Mouse (Mus musculus) heart, adult 2 months (tissue): Measurements from ENCODE around the gene Gm5485. TPM values are rescaled to one million over a fixed set of nuclear protein-coding genes. Genes with fewer than 3 reads are reported as not detected.

ENCODE experiments used
- DNase-seq, 2 experiments: peaks; one replicate each; pipeline ENCODE4 v3.0.0; 2021
- H3K27ac ChIP-seq: fragments of 200-600 bp; 2 replicates; pipeline ENCODE4 v1.8.1; 2022
- H3K27me3 ChIP-seq: fragments of 200-500 bp; 2 replicates; pipeline ENCODE4 v1.6.1; 2012; ENCODE audit warnings: mild to moderate bottlenecking, low read length, inconsistent platforms, mixed read lengths; ENCODE audit not compliant: control insufficient read depth, insufficient read depth
- H3K36me3 ChIP-seq: fragments of 200-500 bp; 2 replicates; pipeline ENCODE4 v1.6.1; 2012; ENCODE audit warnings: low read length, inconsistent platforms; ENCODE audit not compliant: control insufficient read depth, insufficient read depth
- H3K4me1 ChIP-seq: fragments of 200-500 bp; 2 replicates; pipeline ENCODE4 v1.6.1; 2011; ENCODE audit warnings: low read length; ENCODE audit not compliant: control insufficient read depth, insufficient read depth
- H3K4me3 ChIP-seq: fragments of 200-600 bp; 2 replicates; pipeline ENCODE4 v1.8.1; 2022
- H3K79me2 ChIP-seq: fragments of 200-500 bp; replicated peaks from 2 replicates; pipeline ENCODE4 v1.6.1; 2012; ENCODE audit warnings: mild to moderate bottlenecking, inconsistent platforms, low read length, moderate library complexity, mixed read lengths; ENCODE audit not compliant: control insufficient read depth, insufficient read depth
- H3K9ac ChIP-seq: fragments of 200-500 bp; 2 replicates; pipeline ENCODE4 v1.6.1; 2012; ENCODE audit warnings: low read depth, mild to moderate bottlenecking, control low read depth, inconsistent platforms, low read length, mixed read lengths
- CTCF ChIP-seq: fragments of 200-600 bp; IDR thresholded peaks from 2 replicates; pipeline ENCODE4 v1.8.1; 2022; ENCODE audit warnings: antibody characterized with exemption, mild to moderate bottlenecking, moderate library complexity
- EP300 ChIP-seq: fragments of 200-500 bp; IDR thresholded peaks from 2 replicates; pipeline ENCODE4 v1.6.1; 2011; ENCODE audit warnings: low read depth, low read length, control low read depth; ENCODE audit not compliant: insufficient read depth
- POLR2A ChIP-seq: fragments of 200-500 bp; IDR thresholded peaks from 2 replicates; pipeline ENCODE4 v1.6.1; 2011; ENCODE audit warnings: mild to moderate bottlenecking, low read depth, low read length, control low read depth; ENCODE audit not compliant: insufficient read depth
- WGBS: fragments of 180-500 bp; shearing (Covaris S2); methylation state at CpG from one replicate; pipeline ENCODE4 v1.1.7; 2018; 5-methylcytosine and 5-hydroxymethylcytosine counted together
- intact Hi-C: fragments of 180-260 bp; cut with DNase I; formaldehyde crosslinking; loops from one replicate; pipeline ENCODE4 v1.15.1; 2025
- polyA plus RNA-seq: library from polyadenylated mRNA; depleted of rRNA; stranded (reverse); fragments of >200 nt; gene quantifications from 2 replicates; pipeline ENCODE4 v1.2.3, GENCODE M21; 2012
- total RNA-seq, 2 experiments: library from RNA; stranded (reverse); gene quantifications; 2 replicates each; pipeline ENCODE4 v1.2.3; 2021

The Gm5485 gene
- total and polyA plus RNA-seq, 3 experiments = not detected

DNA sequence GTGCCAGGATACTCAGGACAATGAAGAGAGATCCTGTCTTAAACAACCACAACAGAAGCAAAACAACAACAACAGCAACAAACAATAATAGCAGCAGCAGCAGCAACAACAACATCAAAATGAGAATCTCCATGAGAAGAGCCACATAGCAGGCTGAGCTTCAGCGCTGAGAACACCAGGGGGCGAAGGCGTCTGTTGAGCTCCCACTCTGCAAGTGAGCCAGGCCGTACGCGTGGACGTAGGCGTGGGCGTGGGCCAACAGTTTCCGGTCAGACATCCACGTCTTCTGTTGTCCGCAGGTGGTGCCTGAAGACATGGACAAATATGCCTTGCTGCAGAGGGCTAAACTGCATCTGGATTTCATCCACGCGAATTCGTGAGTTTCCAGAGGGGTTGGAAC lies 18.8 kb upstream of the Gm5485 start, which contains the start of gene Morc1:
Gene Morc1, plus strand, starts transcription at position 211 of the 400 bp plus-strand sequence.
- Histone ChIP-seq H3K4me3 (no peak within 1 kb of the TSS), H3K27ac (no peak within 1 kb of the TSS), H3K36me3 (no peaks in the 10 kb centered on the region), H3K27me3 (no peaks in the 10 kb centered on the region), H3K79me2 (no peaks in the 10 kb centered on the region), H3K9ac (no peak within 1 kb of the TSS), H3K4me1 (no peaks in the 10 kb centered on the region)
- DNase-seq = no peak
- intact Hi-C loops = no loop called here
- WGBS = 90% methylated on average over 15 of the region's 15 CpGs
- TF ChIP-seq EP300 = no peak
- TF ChIP-seq CTCF = no peak
- no peak for TF ChIP-seq POLR2A

DNA sequence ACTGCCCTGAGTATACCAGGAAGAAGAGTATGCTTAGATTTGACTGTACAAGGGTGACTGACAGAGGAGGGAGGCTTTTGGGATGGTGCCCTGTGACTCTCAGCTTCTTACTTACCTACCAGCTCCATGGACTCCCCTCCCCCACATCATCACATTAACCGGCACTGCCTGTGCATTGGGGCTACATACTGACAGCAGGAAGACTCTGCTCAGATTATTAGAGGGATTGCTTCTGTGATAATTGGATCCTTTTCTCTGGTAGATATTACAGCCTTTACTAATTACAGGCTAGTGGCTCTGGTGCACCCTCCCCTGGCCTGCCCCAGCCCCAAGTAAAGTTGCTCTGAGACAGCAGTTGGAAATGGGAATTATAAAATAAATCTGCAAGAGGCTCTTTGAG lies 17.2 kb upstream of the Gm5485 start:
- H3K9ac ChIP-seq = no peak overlapping the region
- H3K79me2 ChIP-seq = no peaks in the 10 kb centered on the region
- DNase-seq = no peak
- no peaks in the 10 kb centered on the region for H3K27me3 ChIP-seq
- intact Hi-C loops = no loop called here
- H3K4me3 ChIP-seq = no peak overlapping the region
- no peak overlapping the region for H3K27ac ChIP-seq
- H3K36me3 ChIP-seq = no peaks in the 10 kb centered on the region
- TF ChIP-seq POLR2A = no peak
- TF ChIP-seq EP300 = no peak
- TF ChIP-seq CTCF = no peak
- 76% methylated on average over 1 of the region's 1 CpGs for WGBS
- no peaks in the 10 kb centered on the region for H3K4me1 ChIP-seq

DNA sequence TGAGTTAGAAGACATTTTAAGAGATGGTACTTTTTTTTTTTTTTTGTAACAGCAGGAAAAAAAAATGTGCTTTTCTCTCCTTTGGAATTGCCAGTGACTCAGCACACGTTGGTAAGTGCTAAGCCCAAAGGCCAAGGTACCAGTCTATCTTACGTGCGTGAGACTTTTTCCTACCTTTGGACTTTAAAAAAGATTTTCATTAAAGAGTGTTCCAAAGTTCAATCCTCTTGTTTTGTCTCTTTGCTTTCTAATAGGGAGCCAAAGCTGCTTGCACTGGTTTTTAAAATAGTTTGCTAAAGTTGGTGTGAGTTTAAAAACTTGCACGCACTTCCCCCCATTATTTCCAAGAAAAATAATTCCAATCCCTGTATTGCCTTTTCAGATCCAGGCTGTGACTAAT lies 11.9 kb upstream of the Gm5485 start:
- Histone ChIP-seq H3K9ac (no peak overlapping the region), H3K27ac (no peak overlapping the region), H3K27me3 (no peaks in the 10 kb centered on the region), H3K4me3 (no peak overlapping the region), H3K36me3 (no peaks in the 10 kb centered on the region), H3K79me2 (no peaks in the 10 kb centered on the region), H3K4me1 (no peaks in the 10 kb centered on the region)
- DNase-seq = no peak
- 82% methylated on average over 4 of the region's 4 CpGs for WGBS
- intact Hi-C loops = no loop called here
- TF ChIP-seq EP300 = no peak
- TF ChIP-seq CTCF = no peak
- no peak for TF ChIP-seq POLR2A

DNA sequence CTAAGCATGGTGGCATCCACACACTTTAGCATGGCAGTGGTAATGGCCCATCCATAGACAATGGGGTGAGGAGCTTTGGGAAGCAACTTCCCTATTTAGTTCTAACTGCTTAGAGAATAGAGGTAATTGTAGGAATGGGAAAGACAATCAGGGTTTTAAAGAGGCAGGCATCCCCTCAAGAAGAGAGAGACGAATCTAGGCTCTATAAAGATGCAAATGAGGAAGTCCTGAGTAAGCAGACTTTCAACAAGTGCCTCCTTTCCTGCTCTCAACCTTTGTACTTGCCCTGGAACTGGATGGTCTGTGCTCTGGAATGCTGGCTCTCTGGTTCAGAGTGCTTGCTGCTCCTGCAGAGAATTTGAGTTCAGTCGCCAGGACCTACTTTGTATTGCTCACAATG lies 10.3 kb upstream of the Gm5485 start:
- intact Hi-C loops = no loop called here
- WGBS = 41% methylated on average over 2 of the region's 2 CpGs
- H3K4me1 ChIP-seq = no peaks in the 10 kb centered on the region
- H3K27ac ChIP-seq = no peak overlapping the region
- no peak for DNase-seq
- TF ChIP-seq POLR2A (no peak), CTCF (no peak), EP300 (no peak)
- H3K27me3 ChIP-seq = no peaks in the 10 kb centered on the region
- no peaks in the 10 kb centered on the region for H3K79me2 ChIP-seq
- no peak overlapping the region for H3K9ac ChIP-seq
- H3K36me3 ChIP-seq = no peaks in the 10 kb centered on the region
- no peak overlapping the region for H3K4me3 ChIP-seq

DNA sequence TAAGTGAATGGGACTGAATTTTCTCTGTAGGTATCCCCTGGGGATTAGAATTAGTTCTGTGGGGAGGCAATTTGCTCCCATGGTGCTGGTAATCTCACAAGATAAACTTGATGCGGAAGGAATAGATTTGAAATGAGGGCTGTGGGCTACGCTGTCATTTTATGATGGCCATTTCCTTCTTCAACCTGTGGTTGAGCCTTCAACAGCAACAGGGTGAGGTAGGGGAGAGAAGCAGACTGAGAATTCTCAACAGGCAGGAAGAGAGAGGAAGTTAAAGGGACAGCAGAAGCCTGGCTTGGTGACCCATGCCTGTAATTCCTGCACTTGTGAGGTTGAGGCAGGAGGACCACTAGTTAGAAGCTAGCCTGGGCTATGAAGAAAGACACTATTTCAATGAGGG lies 6.8 kb upstream of the Gm5485 start:
- TF ChIP-seq EP300 (no peak), POLR2A (no peak), CTCF (no peak)
- intact Hi-C loops = no loop called here
- WGBS = 66% methylated on average over 2 of the region's 2 CpGs

DNA sequence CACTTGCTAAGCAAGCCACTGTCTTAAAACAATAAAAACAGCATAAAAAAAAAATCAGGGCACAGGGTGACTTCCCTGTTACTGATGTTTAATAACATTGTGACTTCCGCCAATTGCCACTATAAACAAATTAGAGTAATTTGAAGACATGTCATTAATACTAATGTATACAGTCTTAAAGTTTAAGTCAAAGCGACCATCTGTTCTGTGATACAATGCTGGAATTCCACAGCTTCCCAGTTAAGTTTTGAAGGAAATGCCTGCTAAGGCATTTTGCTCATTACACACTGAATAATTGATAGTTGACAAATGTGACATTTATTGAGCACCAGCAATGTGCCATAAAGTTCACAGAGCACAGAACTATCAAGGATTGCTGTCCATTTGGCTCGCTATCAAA lies 6.3 kb upstream of the Gm5485 start:
- no peak overlapping the region for H3K4me3 ChIP-seq
- no peak for TF ChIP-seq POLR2A
- TF ChIP-seq EP300 = no peak
- no peak for TF ChIP-seq CTCF
- intact Hi-C loops = no loop called here
- WGBS = 84% methylated on average over 3 of the region's 3 CpGs
- H3K36me3 ChIP-seq = no peaks in the 10 kb centered on the region
- H3K4me1 ChIP-seq = no peaks in the 10 kb centered on the region
- H3K27ac ChIP-seq = no peak overlapping the region
- no peaks in the 10 kb centered on the region for H3K27me3 ChIP-seq
- DNase-seq = no peak
- no peaks in the 10 kb centered on the region for H3K79me2 ChIP-seq
- no peak overlapping the region for H3K9ac ChIP-seq

More for the DNA sequence above, 6.8 kb upstream of the Gm5485 start:
- Histone ChIP-seq H3K27me3 (no peaks in the 10 kb centered on the region), H3K79me2 (no peaks in the 10 kb centered on the region), H3K36me3 (no peaks in the 10 kb centered on the region), H3K4me3 (no peak overlapping the region), H3K27ac (no peak overlapping the region), H3K4me1 (no peaks in the 10 kb centered on the region), H3K9ac (no peak overlapping the region)
- DNase-seq = no peak
